Mouse (Mus musculus) heart, adult 2 months (tissue): ENCODE measurements around the gene Ccdc32.

Source experiments
- CTCF ChIP-seq: fragments of 200-600 bp; IDR thresholded peaks from 2 replicates; pipeline ENCODE4 v1.8.1; 2022; ENCODE audit warnings: antibody characterized with exemption, mild to moderate bottlenecking, moderate library complexity
- EP300 ChIP-seq: fragments of 200-500 bp; IDR thresholded peaks from 2 replicates; pipeline ENCODE4 v1.6.1; 2011; ENCODE audit warnings: low read depth, low read length, control low read depth; ENCODE audit not compliant: insufficient read depth
- POLR2A ChIP-seq: fragments of 200-500 bp; IDR thresholded peaks from 2 replicates; pipeline ENCODE4 v1.6.1; 2011; ENCODE audit warnings: mild to moderate bottlenecking, low read depth, low read length, control low read depth; ENCODE audit not compliant: insufficient read depth

- no peak for TF ChIP-seq CTCF
- no peak for TF ChIP-seq POLR2A
- no peak for TF ChIP-seq EP300
Observed at GRCm38 (mm10) chr2:119018391-119019122, 10.6 kb downstream of the Ccdc32 start.
